Mouse (Mus musculus) lung, postnatal 14 days (tissue): ENCODE results near the gene Uqcrq.
"Not testable (repeated sequence)": the region's sequence is repeated elsewhere in the genome, so short reads cannot be mapped to it uniquely, and the experiment has no call there.

Experiments
- DNase-seq: peaks from one replicate; pipeline ENCODE4 v3.0.0; 2021

The Uqcrq gene

DNA sequence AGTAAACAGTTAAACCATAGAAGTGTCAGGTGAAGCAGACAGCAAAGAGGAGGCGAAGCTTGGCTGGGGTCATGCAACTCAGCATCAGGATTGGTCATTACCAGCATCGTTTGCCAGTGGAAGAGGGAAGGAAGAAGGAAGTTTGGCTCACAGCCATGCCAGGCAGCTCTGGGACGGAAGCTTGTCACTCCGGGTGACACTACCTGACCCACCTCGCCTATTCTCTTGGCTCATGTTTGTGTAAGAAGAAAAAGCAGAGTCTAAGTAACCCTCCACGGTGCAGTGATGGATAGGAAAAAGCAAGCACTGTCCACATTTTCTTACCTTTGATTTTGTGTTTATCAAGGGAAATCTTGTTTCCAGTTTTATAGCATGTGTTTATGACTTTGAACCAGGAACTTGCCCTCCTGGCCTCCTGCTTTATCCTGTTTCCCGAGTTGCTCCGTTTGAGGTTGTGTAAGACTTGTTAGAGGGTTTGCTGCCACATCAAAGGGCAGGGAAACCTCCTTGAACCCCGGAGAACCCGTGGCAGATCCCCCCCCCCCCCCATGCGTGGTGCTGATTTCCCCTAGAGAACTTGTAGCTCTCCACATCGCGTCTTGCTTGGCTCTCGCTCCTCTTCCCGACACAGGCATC is 19.6 kb upstream of the Uqcrq start:
- DNase-seq: no peak

DNA sequence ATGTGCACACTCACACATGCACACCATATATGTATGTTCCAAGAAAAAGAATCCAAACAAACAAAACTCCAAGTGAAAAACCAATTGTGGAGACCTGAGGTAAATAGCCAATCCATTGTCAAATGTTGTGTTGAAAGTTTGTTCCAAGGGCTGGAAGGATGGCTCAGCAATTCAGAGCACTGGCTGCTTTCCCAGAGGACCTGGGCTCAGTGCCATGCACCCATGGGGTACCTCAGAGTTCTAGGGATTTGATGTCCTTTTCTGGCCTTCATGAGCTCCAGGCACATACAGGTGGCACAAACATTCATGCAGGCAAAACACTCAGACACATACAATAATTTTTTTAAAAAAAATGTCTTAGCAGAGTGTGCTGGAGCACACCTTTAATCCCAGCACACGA is 17.9 kb upstream of the Uqcrq start:
- DNase-seq: no peak

DNA sequence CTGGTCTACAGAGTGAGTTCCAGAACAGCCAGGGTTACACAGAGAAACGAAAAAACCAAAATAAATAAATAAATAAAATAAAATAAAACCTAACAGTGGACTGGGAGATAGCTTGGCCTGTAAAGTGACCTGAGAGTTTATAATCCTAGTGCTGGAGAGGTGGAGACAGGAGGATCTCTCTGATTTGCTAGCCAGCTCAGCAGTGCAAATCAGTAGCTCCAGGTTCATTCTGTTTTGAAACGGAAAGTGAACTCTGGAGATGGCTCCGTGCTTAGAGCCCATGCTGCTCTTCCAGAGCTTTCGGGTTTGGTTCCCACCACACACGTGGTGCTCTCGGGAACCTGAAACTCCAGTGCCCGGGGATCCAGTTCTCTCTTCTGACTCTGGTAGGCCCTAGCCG is 17.4 kb upstream of the Uqcrq start:
- no peak for DNase-seq

DNA sequence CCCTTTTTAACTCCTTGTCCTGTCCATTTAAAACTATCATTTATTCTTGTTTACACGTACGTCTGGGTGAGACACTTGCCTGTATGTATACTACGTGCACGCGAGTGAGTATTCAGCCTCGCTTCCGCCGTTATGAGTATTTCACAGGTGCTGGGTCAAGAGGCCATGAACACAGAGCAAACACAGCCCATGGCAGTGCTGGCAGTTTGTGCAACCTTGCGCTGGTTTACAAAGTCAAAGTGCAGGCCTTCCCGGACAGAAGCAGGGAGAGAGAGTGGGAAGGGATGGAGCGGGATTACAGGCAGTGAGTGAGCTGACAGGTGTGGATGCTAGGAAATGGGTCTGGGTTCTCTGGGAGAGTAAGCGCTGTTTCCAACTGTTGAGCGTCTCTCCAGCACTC is 15.6 kb upstream of the Uqcrq start:
- no peak for DNase-seq

DNA sequence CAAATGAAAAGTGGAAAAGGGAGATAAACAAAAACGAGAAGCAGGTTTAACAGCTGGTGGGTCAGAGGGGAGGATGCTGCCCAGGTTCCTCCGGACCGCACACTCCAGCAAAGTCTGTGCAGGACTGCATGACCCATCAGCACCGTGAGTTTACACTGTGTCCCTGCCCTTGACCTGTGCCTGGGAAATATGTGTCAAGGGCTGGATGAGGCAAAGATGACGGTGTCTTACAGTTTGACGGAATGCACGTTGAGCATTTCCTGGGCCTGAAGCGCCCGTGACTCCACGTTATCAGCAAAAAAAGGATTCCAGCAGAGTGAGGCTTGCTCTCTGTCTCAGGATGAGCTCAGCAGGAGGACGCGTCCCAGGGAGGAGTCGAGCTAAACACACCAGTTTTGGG is 14.9 kb upstream of the Uqcrq start:
- DNase-seq: no peak

DNA sequence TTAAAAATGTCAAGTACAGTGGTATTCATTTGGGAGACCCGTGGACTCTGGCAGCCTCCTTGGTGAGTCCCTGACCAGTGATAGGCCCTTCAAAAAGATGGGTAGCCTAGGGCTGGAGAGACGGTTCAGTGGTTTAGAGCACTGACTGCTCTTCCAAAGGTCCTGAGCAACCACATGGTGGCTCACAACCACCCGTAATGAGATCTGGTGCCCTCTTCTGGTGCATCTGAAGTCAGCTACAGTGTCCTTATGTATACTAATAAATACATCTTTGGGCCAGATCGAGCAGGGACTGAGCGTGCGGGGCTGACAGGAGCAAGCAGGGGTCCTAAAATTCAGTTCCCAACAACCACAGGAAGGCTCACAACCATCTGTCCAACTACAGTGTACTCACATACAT is 13.2 kb upstream of the Uqcrq start:
- DNase-seq: peak; percentile 61

DNA sequence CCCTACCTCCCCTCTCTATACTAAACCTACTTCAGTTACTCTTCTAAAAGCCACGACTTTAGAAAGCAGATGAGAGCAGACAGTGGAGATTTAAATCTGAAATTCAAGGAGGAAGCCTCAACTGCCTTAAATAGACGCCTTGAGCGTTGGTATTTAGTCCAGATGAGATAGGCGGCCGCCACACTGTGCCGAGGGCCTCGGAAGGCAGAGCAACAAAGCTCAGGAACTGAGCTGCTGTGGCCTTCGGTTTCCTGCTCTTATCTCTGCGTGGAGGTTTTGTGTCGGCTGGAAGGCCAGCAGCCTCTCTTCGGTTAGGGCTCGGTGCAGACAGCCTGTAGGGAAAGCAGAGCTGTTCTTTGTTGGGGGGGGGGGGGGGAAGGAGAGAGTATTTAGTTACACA is 11.3 kb upstream of the Uqcrq start:
- DNase-seq: no peak

DNA sequence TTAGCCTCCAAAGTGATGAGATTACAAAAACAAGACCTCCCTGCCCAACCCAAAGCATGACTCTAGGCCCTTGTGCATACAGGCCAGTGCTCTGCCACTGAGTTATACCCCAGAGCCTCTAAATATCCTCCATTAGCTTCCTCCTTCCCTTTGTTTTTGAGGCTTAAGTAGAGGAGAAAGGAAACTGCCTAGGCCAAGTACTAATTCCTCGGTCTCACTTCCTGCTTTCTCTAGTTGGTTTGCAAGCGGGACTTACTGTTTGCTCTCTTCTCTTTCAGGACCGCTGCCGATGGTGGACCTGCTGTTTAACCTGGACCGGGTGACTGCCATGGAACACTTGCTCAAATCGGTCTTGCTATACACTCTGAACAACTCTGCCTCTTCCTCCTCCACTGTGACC is 5.7 kb upstream of the Uqcrq start:
- DNase-seq: no peak

DNA sequence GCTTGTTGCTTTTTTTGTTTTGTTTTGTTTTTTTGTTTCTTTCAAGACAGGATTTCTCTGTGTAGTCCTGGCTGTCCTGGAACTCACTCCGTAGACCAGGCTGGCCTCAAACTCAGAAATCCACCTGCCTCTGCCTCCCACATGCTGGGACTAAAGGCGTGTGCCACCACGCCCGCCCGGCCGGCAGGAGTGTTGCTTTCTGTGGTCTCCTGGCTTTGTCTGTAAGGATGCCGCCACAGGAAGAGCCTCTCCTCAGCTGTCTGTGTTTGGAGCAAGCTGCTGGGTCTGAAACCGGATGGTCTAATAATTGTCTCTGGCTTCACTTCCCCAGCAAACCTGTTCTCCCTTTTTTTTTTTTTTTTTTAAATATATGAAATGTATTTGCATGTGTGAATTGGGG is 4.9 kb upstream of the Uqcrq start:
- no peak for DNase-seq

DNA sequence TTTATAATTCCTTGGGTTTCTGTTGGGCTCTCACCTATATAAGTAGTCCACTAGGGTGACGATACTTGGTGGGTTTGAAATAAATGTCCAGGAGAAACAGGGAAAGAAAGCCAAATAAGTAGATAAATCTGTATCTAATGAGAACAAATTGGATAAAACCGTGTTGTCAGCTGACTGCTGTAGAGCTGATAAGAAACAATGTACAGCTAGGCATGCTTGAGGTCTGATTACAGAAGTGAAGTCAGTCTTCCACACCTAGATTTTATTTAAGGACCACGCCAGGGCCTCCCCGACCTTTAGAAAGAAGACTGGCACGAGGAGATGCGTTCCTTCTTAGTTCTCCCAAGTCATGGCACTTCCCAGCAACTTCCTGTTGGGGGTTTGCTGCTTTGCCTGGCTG is 2.4 kb upstream of the Uqcrq start:
- DNase-seq: no peak

DNA sequence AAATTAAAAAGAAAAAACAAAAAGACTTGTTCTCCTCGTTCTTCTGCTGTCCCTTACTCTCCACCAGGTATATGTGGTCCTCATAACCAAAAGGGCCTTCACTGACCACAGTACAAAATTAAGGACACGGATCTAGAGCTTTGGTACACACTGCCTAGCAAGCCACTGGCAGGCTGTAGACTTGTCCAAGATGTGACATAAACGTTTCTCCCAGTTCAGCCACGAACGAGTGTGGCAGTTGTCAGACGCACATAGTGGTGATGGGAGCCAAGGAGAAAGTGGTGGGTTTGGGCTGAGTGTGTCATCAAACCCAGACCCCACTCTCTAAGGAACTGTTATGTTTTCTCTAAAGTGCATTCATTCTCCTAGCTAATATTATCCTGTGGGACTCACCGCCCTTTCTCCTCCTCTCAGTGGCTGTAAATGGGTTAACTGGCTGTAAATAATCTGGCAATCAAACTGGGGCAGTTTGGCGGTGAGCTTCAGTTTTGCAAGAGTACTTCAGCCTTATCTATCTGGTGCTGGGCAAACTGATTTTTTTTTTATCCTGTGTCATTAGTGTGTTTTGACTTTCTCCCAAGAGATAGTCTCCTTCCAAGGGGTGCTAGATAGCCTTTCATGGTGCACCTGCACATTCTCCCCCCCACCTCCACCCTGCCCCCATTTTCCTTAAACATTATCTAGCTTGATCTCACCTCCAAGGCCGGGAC is 871 bp upstream of the Uqcrq start:
- DNase-seq: no peak

DNA sequence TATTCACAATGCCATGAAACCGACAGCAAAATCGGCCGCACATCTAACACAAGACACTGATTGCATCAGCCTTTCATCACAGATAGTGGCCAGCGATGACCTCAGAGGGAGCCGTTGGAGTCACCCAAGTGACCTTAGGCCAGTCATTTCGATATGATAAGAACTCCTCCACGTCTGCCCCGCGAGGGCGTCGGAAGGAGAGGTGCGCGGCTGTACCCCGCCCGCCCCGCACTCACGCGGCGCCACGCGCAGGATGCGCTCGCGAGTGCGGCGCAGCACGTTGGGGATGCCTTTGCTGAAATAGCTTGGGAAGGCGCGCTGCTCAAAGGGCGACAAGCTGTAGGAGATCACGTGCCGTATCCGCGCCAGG is 346 bp downstream of the Uqcrq start:
- DNase-seq: peak; percentile 29

DNA sequence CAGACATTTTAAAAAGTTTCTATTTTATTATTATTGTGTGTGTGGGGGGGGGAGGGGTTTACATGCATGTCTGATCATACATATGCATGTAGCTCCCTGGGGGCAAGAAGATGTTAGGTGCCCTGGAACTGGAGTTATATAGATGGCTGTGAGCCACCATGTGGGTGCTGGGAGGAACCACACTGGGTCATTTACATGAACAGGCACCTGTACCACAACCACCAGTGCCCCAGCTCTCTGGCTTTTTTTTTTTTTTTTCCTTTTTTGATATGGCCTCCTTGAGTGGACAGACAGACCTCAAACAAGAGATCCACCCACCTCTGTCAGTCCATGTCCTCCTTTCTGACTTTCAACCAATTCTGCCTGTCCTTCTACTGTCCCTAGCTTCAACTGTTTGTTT is 1.4 kb downstream of the Uqcrq start:
- no peak for DNase-seq

DNA sequence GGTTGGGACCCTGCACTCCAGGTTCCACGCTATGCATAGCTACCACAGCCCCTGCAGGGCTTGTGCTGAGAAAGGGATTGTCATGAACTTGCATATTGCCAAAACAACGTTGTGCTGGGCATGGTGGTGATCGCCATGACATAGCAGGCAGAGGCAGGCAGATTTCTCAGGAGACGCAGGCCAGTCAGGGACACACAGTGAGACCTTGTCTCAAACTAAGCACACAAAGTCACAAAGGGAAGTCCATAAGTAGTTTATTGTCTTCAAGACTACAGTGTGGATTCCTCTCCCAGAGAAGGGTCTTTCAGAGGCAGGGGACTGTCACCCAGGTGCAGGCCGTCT is 1.9 kb downstream of the Uqcrq start:
- no peak for DNase-seq

DNA sequence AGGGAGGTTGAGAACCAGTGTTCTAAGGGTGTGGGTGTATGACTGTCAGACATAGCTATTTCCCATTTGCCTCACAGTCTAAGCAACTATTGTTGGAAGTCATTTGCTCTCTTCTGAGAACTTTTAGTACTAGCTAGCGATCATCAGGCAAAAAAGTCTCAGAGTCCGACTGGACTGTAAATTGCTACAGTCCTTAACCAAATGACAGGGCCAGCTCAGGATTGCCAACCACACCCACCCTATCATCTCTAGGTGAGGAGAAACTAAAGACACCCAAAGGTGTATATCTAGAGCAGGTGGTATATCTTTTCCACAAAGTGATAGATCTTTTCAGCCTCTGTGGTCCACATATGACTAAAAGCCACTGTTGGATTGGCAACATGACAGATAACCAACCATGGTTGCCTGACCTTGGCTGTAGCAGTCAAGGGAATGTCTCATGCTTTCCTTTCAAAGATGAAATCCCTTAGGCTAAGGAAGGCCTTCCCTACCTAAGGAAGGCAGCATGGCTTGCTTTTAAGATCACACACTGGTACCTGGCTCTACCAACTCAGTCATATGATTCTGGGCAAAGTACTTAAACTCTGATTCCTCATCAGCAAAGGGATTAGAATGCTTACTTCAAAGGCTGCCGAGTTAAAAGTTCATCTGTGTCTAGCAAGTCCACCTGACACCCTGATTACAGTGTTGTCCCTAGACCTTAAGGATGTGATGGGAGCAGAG is 2.5 kb downstream of the Uqcrq start:
- no peak for DNase-seq

DNA sequence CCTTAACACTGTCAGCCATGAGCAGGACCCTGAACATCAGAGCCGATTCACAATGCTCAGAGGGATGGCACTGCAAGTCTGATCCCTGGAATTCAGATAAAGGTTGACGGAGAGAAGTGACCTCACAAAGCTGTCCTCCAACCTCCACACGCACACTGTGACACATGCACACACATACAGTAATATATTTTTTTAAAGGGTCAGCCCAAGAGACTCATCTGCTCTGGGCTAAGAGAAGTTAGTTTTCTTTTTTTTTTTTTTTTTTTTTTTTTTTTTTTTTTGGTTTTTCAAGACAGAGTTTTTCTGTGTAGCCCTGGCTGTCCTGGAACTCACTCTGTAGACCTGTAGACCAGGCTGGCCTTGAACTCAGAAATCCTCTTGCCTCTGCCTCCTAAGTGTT is 3.7 kb downstream of the Uqcrq start:
- DNase-seq: not testable (repeated sequence)

DNA sequence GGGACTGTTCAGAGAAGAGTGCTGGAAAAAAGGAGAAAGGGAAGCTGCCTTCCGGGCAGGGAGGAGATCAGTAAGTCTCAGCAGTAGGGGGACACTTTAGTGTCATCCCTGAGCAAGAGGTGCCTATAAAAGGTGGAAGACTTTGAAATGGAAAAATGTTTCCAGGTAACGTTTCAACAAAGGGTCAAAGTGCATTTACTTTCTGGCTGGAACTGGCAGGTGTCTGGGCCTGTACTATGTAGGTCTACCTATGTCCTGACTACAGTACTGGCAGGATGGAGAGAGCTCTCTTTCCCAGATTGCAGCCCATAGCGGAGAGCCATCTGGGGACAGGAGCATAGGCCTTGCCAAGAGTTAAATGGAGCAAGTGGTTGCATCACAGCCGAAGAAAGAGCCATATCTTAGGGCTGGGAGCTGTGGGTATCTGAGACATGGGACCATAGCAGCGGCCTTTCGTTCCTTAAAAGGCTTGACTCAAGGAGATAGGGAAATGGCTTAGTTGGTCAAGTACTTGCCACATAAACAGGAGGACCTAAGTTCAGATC is 4.8 kb downstream of the Uqcrq start:
- no peak for DNase-seq

DNA sequence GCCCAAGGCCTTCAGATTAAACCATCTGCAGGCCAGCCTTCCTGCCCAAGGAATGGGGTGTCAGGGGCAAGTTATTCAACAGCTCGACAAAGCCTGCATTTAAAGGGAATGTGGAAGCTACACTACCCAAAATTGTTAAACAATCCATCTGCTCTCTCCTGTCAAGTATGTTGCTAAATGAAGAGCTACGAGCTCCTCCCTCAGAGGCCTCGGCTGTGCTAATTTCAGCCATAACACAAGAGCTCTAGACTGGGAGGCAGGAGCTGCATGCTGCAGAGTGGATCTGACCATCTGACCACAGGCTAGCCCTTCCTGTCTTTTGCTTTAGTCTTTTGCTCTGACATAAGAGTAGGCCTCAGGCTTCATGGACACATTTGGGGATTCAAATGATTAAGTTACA is 5.4 kb downstream of the Uqcrq start:
- DNase-seq: no peak

DNA sequence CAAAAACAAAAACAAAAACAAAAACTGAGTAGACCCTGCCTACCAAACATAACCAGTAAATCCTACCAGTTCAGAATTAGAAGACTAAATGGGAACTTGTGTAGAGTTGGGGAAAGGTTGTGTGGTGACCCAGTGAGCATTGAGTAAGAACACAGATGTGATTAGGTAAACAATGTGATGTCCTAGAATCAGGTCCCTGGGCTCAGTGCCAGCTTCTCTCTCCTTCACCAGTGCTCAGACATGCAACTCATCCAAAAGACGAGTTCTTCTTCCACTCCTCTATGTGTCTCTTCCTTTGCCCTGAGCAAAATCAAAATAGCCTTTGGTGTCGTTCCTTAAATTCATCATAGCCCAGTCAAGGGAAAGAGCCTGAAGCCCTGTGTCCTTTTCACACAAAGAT is 5.8 kb downstream of the Uqcrq start:
- DNase-seq: peak; percentile 39

DNA sequence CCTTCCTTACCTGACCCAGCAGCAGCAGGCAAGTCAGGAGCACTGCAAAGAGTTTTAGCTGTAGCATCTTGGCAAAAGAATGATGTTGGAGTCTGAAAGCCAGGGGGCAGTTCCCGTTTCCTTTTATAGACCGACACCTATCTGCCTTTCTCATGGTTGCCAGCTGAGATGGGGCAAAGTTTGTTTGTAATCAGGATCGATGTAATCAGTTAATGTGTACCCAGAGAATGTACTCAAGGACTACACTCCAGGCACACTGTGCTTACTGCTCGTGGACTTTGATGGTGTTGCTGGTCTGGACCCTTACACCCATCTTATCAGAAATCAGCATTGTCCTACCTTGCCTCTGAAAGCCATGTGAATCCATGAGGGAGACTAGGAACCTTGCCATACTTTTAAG is 7.6 kb downstream of the Uqcrq start, which contains the start of gene Leap2:
Gene Leap2, minus strand, starts transcription at position 135 of the 400 bp plus-strand sequence.
- no peak for DNase-seq

DNA sequence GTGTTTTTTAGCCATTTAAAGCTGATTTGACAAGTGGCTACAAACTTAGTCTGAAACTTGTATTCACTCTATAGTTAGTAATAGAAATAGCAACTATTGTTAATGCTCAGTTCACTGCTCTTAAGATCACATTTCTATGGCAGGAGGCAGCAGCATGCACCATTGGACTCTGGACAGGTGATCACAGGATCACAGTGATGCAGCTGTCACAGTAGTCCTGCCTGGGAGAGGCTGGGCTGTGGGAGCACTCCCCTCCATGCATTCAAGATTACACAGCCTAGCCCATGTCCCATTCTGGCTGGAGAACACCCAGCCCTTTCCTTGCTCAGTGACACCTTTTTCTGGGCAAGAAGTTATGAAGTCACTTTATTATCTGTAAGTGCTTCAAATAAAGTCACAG is 12.6 kb downstream of the Uqcrq start:
- no peak for DNase-seq

DNA sequence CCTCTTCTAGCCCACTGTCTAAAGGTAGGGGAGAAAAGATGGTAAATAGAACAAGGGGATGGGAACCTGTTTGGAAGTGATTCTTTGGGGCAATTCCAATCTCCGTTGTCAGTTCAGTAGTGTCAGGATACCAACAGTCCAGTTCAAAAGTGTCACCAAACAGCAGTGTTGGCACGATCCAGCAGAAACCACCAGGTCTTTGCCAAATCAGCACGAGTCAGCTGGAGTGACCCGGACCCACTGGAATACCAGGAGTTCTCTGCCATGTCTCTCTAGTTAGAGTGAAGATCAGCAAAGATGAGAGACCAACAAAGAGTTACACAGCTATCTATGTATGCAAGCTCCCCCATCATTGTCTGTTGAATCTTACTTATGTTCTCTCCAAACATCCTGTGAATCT is 16.8 kb downstream of the Uqcrq start:
- no peak for DNase-seq

DNA sequence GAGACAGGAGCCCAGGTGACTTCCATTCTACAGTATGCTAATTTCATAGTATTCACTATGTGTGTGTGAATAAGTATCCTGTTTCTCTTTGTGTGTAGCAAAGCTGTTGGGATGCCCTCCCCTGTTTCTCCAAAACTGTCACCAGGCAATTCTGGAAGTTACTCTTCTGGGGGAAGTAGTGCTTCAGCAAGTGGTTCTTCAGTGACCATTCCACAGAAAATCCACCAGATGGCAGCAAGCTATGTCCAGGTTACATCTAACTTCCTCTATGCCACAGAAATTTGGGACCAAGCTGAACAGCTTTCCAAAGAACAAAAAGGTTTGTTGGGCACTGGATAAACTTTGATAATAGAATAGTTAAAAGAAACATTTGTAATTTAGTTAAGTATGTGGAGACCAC is 18.9 kb downstream of the Uqcrq start:
- DNase-seq: peak; percentile 11

DNA sequence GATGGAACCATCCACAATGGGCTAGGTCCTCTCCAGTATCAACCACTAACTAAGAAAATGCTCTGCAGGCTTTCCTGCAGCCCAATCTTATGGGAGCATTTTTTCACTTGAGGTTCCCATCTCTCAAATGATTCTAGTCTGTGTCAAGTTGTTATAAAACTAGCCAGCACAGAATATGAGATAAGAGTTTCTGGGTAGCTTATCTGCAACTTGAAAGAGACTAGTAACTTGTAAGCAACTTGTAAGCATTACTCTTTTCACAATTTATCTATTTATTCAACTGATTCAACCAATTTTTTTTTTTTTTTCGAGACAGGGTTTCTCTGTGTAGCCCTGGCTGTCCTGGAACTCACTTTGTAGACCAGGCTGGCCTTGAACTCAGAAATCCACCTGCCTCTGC is 27.0 kb downstream of the Uqcrq start:
- DNase-seq: no peak
